Mouse (Mus musculus): ENCODE results near the gene Nfib. TPM values are rescaled to one million over a fixed set of nuclear protein-coding genes. Genes with fewer than 3 reads are reported as not detected.
"Not testable (repeated sequence)": the region's sequence is repeated elsewhere in the genome, so short reads cannot be mapped to it uniquely, and the experiment has no call there.

Gene Nfib
- polyA plus RNA-seq, 1 experiment = 44.5 TPM

GRCm38 (mm10) chr4:82291174-82291847, 414.2 kb downstream of the Nfib start:
- Histone ChIP-seq H3K4me3 (ENCODE audit: insufficient read depth, low read depth, low read length) (no peak overlapping the region), H3K4me1 (ENCODE audit: control insufficient read depth, insufficient read depth, insufficient read length, low read length) (no peaks in the 10 kb centered on the region), H3K27ac (replicated peaks; ENCODE audit: low read depth, low read length) (no peak overlapping the region)

- no peak overlapping the region for H3K27ac ChIP-seq (replicated peaks; ENCODE audit: low read depth, low read length)
- no peak overlapping the region for H3K4me3 ChIP-seq (ENCODE audit: insufficient read depth, low read depth, low read length)
- no peaks in the 10 kb centered on the region for H3K4me1 ChIP-seq (ENCODE audit: control insufficient read depth, insufficient read depth, insufficient read length, low read length)
Observed at GRCm38 (mm10) chr4:82290623-82291022, 414.9 kb downstream of the Nfib start.

GRCm38 (mm10) chr4:82289596-82289995, 416.0 kb downstream of the Nfib start:
- H3K4me3 ChIP-seq (ENCODE audit: insufficient read depth, low read depth, low read length) = no peak overlapping the region
- no peak overlapping the region for H3K27ac ChIP-seq (replicated peaks; ENCODE audit: low read depth, low read length)
- no peaks in the 10 kb centered on the region for H3K4me1 ChIP-seq (ENCODE audit: control insufficient read depth, insufficient read depth, insufficient read length, low read length)

GRCm38 (mm10) chr4:82288138-82288537, 417.4 kb downstream of the Nfib start:
- Histone ChIP-seq H3K27ac (replicated peaks; ENCODE audit: low read depth, low read length) (no peak overlapping the region), H3K4me3 (ENCODE audit: insufficient read depth, low read depth, low read length) (no peak overlapping the region), H3K4me1 (ENCODE audit: control insufficient read depth, insufficient read depth, insufficient read length, low read length) (no peaks in the 10 kb centered on the region)

GRCm38 (mm10) chr4:82287454-82287853, 418.1 kb downstream of the Nfib start:
- no peaks in the 10 kb centered on the region for H3K4me1 ChIP-seq (ENCODE audit: control insufficient read depth, insufficient read depth, insufficient read length, low read length)
- H3K4me3 ChIP-seq (ENCODE audit: insufficient read depth, low read depth, low read length) = no peak overlapping the region
- H3K27ac ChIP-seq (replicated peaks; ENCODE audit: low read depth, low read length) = no peak overlapping the region

- H3K27ac ChIP-seq (replicated peaks; ENCODE audit: low read depth, low read length) = no peak overlapping the region
- no peaks in the 10 kb centered on the region for H3K4me1 ChIP-seq (ENCODE audit: control insufficient read depth, insufficient read depth, insufficient read length, low read length)
- no peak overlapping the region for H3K4me3 ChIP-seq (ENCODE audit: insufficient read depth, low read depth, low read length)
Observed at GRCm38 (mm10) chr4:82286931-82287330, 418.6 kb downstream of the Nfib start.

GRCm38 (mm10) chr4:82283536-82283935, 422.0 kb downstream of the Nfib start:
- Histone ChIP-seq H3K4me1 (ENCODE audit: control insufficient read depth, insufficient read depth, insufficient read length, low read length) (no peaks in the 10 kb centered on the region), H3K4me3 (ENCODE audit: insufficient read depth, low read depth, low read length) (no peak overlapping the region), H3K27ac (replicated peaks; ENCODE audit: low read depth, low read length) (no peak overlapping the region)

GRCm38 (mm10) chr4:82275996-82276395, 429.6 kb downstream of the Nfib start:
- Histone ChIP-seq H3K4me1 (ENCODE audit: control insufficient read depth, insufficient read depth, insufficient read length, low read length) (peaks cover 12% of the 10 kb centered on the region), H3K27ac (replicated peaks; ENCODE audit: low read depth, low read length) (peak overlapping the region; percentile 46; the same call in 1 of the 2 replicates), H3K4me3 (ENCODE audit: insufficient read depth, low read depth, low read length) (no peak overlapping the region)

- Histone ChIP-seq H3K4me1 (ENCODE audit: control insufficient read depth, insufficient read depth, insufficient read length, low read length) (peaks cover 15% of the 10 kb centered on the region), H3K4me3 (ENCODE audit: insufficient read depth, low read depth, low read length) (no peak overlapping the region), H3K27ac (replicated peaks; ENCODE audit: low read depth, low read length) (no peak overlapping the region)
Observed at GRCm38 (mm10) chr4:82273049-82273754, 432.3 kb downstream of the Nfib start.

GRCm38 (mm10) chr4:82272099-82272498, 433.5 kb downstream of the Nfib start:
- Histone ChIP-seq H3K4me1 (ENCODE audit: control insufficient read depth, insufficient read depth, insufficient read length, low read length) (peaks cover 16% of the 10 kb centered on the region), H3K27ac (replicated peaks; ENCODE audit: low read depth, low read length) (no peak overlapping the region), H3K4me3 (ENCODE audit: insufficient read depth, low read depth, low read length) (no peak overlapping the region)

GRCm38 (mm10) chr4:82271547-82271946, 434.0 kb downstream of the Nfib start:
- H3K27ac ChIP-seq (replicated peaks; ENCODE audit: low read depth, low read length) = no peak overlapping the region
- no peak overlapping the region for H3K4me3 ChIP-seq (ENCODE audit: insufficient read depth, low read depth, low read length)
- peaks cover 12% of the 10 kb centered on the region for H3K4me1 ChIP-seq (ENCODE audit: control insufficient read depth, insufficient read depth, insufficient read length, low read length)

- no peak overlapping the region for H3K27ac ChIP-seq (replicated peaks; ENCODE audit: low read depth, low read length)
- no peak overlapping the region for H3K4me3 ChIP-seq (ENCODE audit: insufficient read depth, low read depth, low read length)
- peaks cover 10% of the 10 kb centered on the region for H3K4me1 ChIP-seq (ENCODE audit: control insufficient read depth, insufficient read depth, insufficient read length, low read length)
Observed at GRCm38 (mm10) chr4:82267832-82268778, 437.4 kb downstream of the Nfib start.

- H3K4me1 ChIP-seq (ENCODE audit: control insufficient read depth, insufficient read depth, insufficient read length, low read length) = peaks cover 4% of the 10 kb centered on the region
- no peak overlapping the region for H3K27ac ChIP-seq (replicated peaks; ENCODE audit: low read depth, low read length)
- H3K4me3 ChIP-seq (ENCODE audit: insufficient read depth, low read depth, low read length) = no peak overlapping the region
Observed at GRCm38 (mm10) chr4:82266066-82266619, 439.4 kb downstream of the Nfib start.

- not testable (repeated sequence) for H3K4me3 ChIP-seq (ENCODE audit: insufficient read depth, low read depth, low read length); H3K27ac ChIP-seq (replicated peaks; ENCODE audit: low read depth, low read length); H3K4me1 ChIP-seq (ENCODE audit: control insufficient read depth, insufficient read depth, insufficient read length, low read length)
Observed at GRCm38 (mm10) chr4:82258545-82258944, 447.0 kb downstream of the Nfib start.

- H3K4me1 ChIP-seq (ENCODE audit: control insufficient read depth, insufficient read depth, insufficient read length, low read length) = no peaks in the 10 kb centered on the region
- H3K27ac ChIP-seq (replicated peaks; ENCODE audit: low read depth, low read length) = no peak overlapping the region
- H3K4me3 ChIP-seq (ENCODE audit: insufficient read depth, low read depth, low read length) = no peak overlapping the region
Observed at GRCm38 (mm10) chr4:82252054-82252453, 453.5 kb downstream of the Nfib start.
